Mouse (Mus musculus): ENCODE measurements around the gene Gm47955. TPM values are rescaled to one million over a fixed set of nuclear protein-coding genes. Genes with fewer than 3 reads are reported as not detected.

The Gm47955 gene
- not detected in 2 replicates for polyA plus RNA-seq (2021; fragmentation: Nextera tagmentation)
- long read RNA-seq, experiment 1: 0 reads
- long read RNA-seq, experiment 2: 0 reads

GRCm38 (mm10) chr1:82959870-82960385 lies at the start of gene Gm47955:
TSS of gene Gm47955 (plus strand) at chr1:82960286.

GRCm38 (mm10) chr1:82913025-82913424 lies 47.1 kb upstream of the Gm47955 start, which contains the start of gene A030005L19Rik:
TSS of gene A030005L19Rik (plus strand) at chr1:82913325.

GRCm38 (mm10) chr1:82924650-82925049 lies 35.4 kb upstream of the Gm47955 start, which contains the start of gene A030014E15Rik:
TSS of gene A030014E15Rik (plus strand) at chr1:82924917.

GRCm38 (mm10) chr1:82931326-82931725 lies 28.8 kb upstream of the Gm47955 start, which contains the start of gene Gm6217:
TSS of gene Gm6217 (minus strand) at chr1:82931399.

GRCm38 (mm10) chr1:82943295-82943694 lies 16.8 kb upstream of the Gm47955 start, which contains the start of gene A030003K21Rik:
TSS of gene A030003K21Rik (minus strand) at chr1:82943388.

GRCm38 (mm10) chr1:82955913-82956312 lies 4.2 kb upstream of the Gm47955 start, which contains the start of gene Gm7544:
TSS of gene Gm7544 (minus strand) at chr1:82956013.

GRCm38 (mm10) chr1:83000306-83000705 lies 40.2 kb downstream of the Gm47955 start, which contains the start of gene Gm47959:
TSS of gene Gm47959 (plus strand) at chr1:83000548.

Other genes starting within 250 kb of the Gm47955 start
- 344 and 367 TPM in 2 replicates for gene Mff, start 235.4 kb upstream of the Gm47955 start, polyA plus RNA-seq (2021; fragmentation: Nextera tagmentation)
- not detected in 2 replicates for gene Tm4sf20, start 191.8 kb upstream of the Gm47955 start, polyA plus RNA-seq (2021; fragmentation: Nextera tagmentation)
- gene Gm47791, start 189.0 kb upstream of the Gm47955 start, polyA plus RNA-seq (2021; fragmentation: Nextera tagmentation): not detected in 2 replicates
- gene Agfg1, start 120.8 kb upstream of the Gm47955 start, polyA plus RNA-seq (2021; fragmentation: Nextera tagmentation): 4.2 and 5.3 TPM in 2 replicates
- not detected in 2 replicates for gene A030005L19Rik, start 47.0 kb upstream of the Gm47955 start, polyA plus RNA-seq (2021; fragmentation: Nextera tagmentation)
- gene A030014E15Rik, start 35.4 kb upstream of the Gm47955 start, polyA plus RNA-seq (2021; fragmentation: Nextera tagmentation): not detected in 2 replicates
- not detected in 2 replicates for gene Gm6217, start 28.9 kb upstream of the Gm47955 start, polyA plus RNA-seq (2021; fragmentation: Nextera tagmentation)
- gene A030003K21Rik, start 16.9 kb upstream of the Gm47955 start, polyA plus RNA-seq (2021; fragmentation: Nextera tagmentation): not detected in 2 replicates
- gene Gm7544, start 4.3 kb upstream of the Gm47955 start, polyA plus RNA-seq (2021; fragmentation: Nextera tagmentation): not detected in 2 replicates
- not detected in 2 replicates for gene Gm47959, start 40.3 kb downstream of the Gm47955 start, polyA plus RNA-seq (2021; fragmentation: Nextera tagmentation)
- 0.83 and 1.0 TPM in 2 replicates for gene Slc19a3, start 78.2 kb downstream of the Gm47955 start, polyA plus RNA-seq (2021; fragmentation: Nextera tagmentation)
- gene Krtap28-10, start 82.2 kb downstream of the Gm47955 start, polyA plus RNA-seq (2021; fragmentation: Nextera tagmentation): not detected in 2 replicates
- not detected in 2 replicates for gene Gm47969, start 84.6 kb downstream of the Gm47955 start, polyA plus RNA-seq (2021; fragmentation: Nextera tagmentation)
- gene A030005K14Rik, start 99.1 kb downstream of the Gm47955 start, polyA plus RNA-seq (2021; fragmentation: Nextera tagmentation): not detected in 2 replicates
- gene Krtap28-13, start 100.6 kb downstream of the Gm47955 start, polyA plus RNA-seq (2021; fragmentation: Nextera tagmentation): not detected in 2 replicates
- not detected in 2 replicates for gene Ccl20, start 156.5 kb downstream of the Gm47955 start, polyA plus RNA-seq (2021; fragmentation: Nextera tagmentation)
- gene Daw1, start 199.5 kb downstream of the Gm47955 start, polyA plus RNA-seq (2021; fragmentation: Nextera tagmentation): 0.54 and 0.93 TPM in 2 replicates

Data from layer of hippocampus, adult 6 months (tissue).